Mouse (Mus musculus): ENCODE measurements around the gene Mfsd12.

- TF ChIP-seq POLR2A (IDR thresholded peaks at IDR 0.05; ENCODE audit: insufficient read length, low read depth) (no peak), POLR2AphosphoS2 (IDR thresholded peaks at IDR 0.05; ENCODE audit: insufficient read length, low read depth) (no peak), MAX (IDR thresholded peaks at IDR 0.05; ENCODE audit: low read depth) (no peak), E2F4 (IDR thresholded peaks at IDR 0.05; ENCODE audit: insufficient read depth) (no peak), MYOG (IDR thresholded peaks at IDR 0.05; ENCODE audit: control insufficient read depth in 1 of 3, insufficient read depth in 1 of 3, insufficient read length in 2 of 3, low read depth in 2 of 3) (no peak), USF1 (IDR thresholded peaks at IDR 0.05; ENCODE audit: low read depth) (no peak), TCF12 (IDR thresholded peaks at IDR 0.05; ENCODE audit: insufficient read depth, poor library complexity, severe bottlenecking) (no peak)
These were observed 5.2 kb downstream of the Mfsd12 start for GRCm38 (mm10) chr10:81362336-81362949.
